Comparison of ENCODE assay signal across 9 mouse cellular contexts in the genomic region with DNA sequence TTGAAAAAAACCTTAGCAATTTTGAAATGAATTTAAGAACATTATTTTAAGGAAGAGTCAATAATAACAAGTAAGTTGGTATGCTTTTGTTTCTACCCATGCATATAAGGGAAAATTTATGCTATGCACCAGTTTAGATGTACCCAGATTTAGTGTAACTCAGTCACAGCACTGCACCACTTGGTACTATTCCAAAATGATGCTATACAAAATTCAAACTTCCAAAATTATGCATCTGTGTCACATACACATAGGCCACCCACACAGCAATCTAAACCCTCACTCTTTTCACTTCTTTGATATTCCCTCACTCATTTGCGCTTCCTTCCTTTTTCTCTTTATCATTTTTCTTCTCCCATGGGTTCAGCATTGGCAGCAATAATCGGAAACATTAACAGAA.
"Had no signal": no experiment of that assay in that cellular context is flagged by ENCODE, and none has a peak within 500 bp of the region (broad histone marks: within the 10 kb centered on the region; RNA-seq: fewer than 3 reads in every experiment).

No protein-coding gene starts in this region.

- DNase-seq: kidney, adult 11 months; kidney, adult 8-10 months; kidney, postnatal 10 days; kidney, postnatal 36 days; layer of hippocampus, postnatal 36 days; liver, postnatal 0 days; lung, embryonic 14.5 days; right cerebral cortex, postnatal 25 days; thymus, postnatal 25 days had no signal
